ENCODE assay signal across 13 mouse cellular contexts in the genomic region with DNA sequence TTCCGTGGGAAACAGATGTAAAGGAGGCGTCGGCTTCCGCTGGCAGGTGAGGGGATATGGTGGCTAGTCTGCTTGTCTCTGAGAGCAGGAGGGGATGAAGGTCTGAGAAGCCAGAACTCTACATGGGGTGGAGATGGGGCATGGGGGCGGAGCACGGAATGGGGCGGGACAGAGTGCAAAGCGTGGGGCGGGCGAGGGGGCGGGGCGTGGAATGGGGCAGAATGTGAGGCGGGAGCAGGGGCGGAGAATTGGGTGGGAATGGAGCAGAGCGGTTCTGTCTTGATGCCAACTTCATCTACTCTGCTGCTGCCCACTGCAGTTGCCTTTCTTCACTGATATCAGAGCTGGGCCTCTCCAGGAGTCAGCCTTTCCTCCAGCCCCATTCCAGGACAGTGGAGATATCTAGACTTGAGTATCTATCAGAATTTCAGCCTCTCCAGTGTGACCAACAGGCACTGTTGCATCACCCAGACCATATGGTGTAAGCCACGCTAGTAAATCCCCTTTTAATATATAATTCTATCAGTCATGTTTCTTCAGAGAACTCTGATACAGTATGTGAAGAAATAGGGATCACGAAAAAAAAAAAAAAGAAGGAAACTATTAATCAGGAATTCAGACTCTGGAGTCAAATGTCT. TPM values are rescaled to one million over a fixed set of nuclear protein-coding genes. Genes with fewer than 3 reads are reported as not detected.
DNase-seq lines count a peak whose midpoint lies in the region; ATAC-seq and TF ChIP-seq lines count a peak whose summit lies in the region.
"Had no signal": no experiment of that assay in that cellular context is flagged by ENCODE, and none has a peak within 500 bp of the region (broad histone marks: within the 10 kb centered on the region; RNA-seq: fewer than 3 reads in every experiment).

No protein-coding gene starts in this region.

- no peaks in the 10 kb centered on the region for H3K9me3 ChIP-seq in heart, embryonic 10.5 days
- H3K9me3 ChIP-seq in lung, postnatal 0 days (ENCODE audit: low read length) = no peaks in the 10 kb centered on the region

- H3K9ac ChIP-seq in lung, postnatal 0 days (replicated peaks; ENCODE audit: low read depth) = no peak overlapping the region

- no peaks in the 10 kb centered on the region for H3K36me3 ChIP-seq in heart, embryonic 10.5 days
- no peaks in the 10 kb centered on the region for H3K36me3 ChIP-seq in lung, postnatal 0 days (ENCODE audit: insufficient read depth, low read length)

- ATAC-seq in lung, postnatal 0 days = peak; percentile 46; the same call in 1 of the 2 replicates
- ATAC-seq: hindbrain, embryonic 16.5 days had no signal

- H3K4me2 ChIP-seq in lung, postnatal 0 days (replicated peaks; ENCODE audit: low read depth, low read length) = no peak overlapping the region

- H3K4me1 ChIP-seq in heart, embryonic 10.5 days = peaks cover 20% of the 10 kb centered on the region
- H3K4me1 ChIP-seq in lung, postnatal 0 days (ENCODE audit: insufficient read depth, low read depth, low read length) = no peaks in the 10 kb centered on the region

- TF ChIP-seq CTCF in lung, postnatal 0 days (IDR thresholded peaks at IDR 0.05) = no peak

- H3K27ac ChIP-seq in heart, embryonic 10.5 days = no peak overlapping the region
- no peak overlapping the region for H3K27ac ChIP-seq in lung, postnatal 0 days (ENCODE audit: low read length)

- no peaks in the 10 kb centered on the region for H3K27me3 ChIP-seq in heart, embryonic 10.5 days (ENCODE audit: insufficient read depth, poor library complexity, severe bottlenecking)
- H3K27me3 ChIP-seq in lung, postnatal 0 days (replicated peaks; ENCODE audit: insufficient read depth, low read length) = no peaks in the 10 kb centered on the region
- H3K27me3 ChIP-seq: CH12.LX had no signal

- intact Hi-C loops in heart, postnatal 10 days (cut with DNase I) = no loop called here

- 0 out of 2 replicates have a peak overlapping the region, but pooled peaks have one; percentile 5 for H3K4me3 ChIP-seq in heart, embryonic 10.5 days
- no peak overlapping the region for H3K4me3 ChIP-seq in lung, postnatal 0 days (ENCODE audit: low read depth, low read length)

- peak; percentile 77 for DNase-seq in heart, embryonic 10.5 days (ENCODE audit: low spot score)
- no peak for DNase-seq in heart, postnatal 10 days
- DNase-seq in thymus, postnatal 0 days (ENCODE audit: low spot score) = peak; percentile 12
- DNase-seq in thymus, postnatal 10 days (ENCODE audit: low spot score in 2 of 2) = no peak
- peak; percentile 22 for DNase-seq in lung, postnatal 0 days (ENCODE audit: low spot score)
- no peak for DNase-seq in spleen, adult 12 weeks (ENCODE audit: low spot score)
- DNase-seq in MN1 (ENCODE audit: low spot score) = no peak
- no peak for DNase-seq in frontal cortex, postnatal 14 days (ENCODE audit: low spot score in 2 of 2)
- DNase-seq: adrenal gland, postnatal 25 days; left cerebral cortex, postnatal 4 days had no signal

- WGBS in heart, embryonic 10.5 days = 36% methylated on average over 17 of the region's 17 CpGs
- 40% methylated on average over 16 of the region's 17 CpGs for WGBS in lung, postnatal 0 days

- no peak for TF ChIP-seq EP300 in lung, postnatal 0 days (IDR thresholded peaks at IDR 0.05)

RNA-seq across cellular contexts. Expression of gene Myl7, which starts 21.9 kb away (rescaled TPM):
- 6,952 and 8,117 TPM in 2 replicates for polyA plus RNA-seq in heart, embryonic 10.5 days (2016; fragmentation: Nextera tagmentation; extraction: Ambion mirVana)
- total RNA-seq in heart, postnatal 10 days (2021) = 100 to 1,000 TPM; 363 to 942 TPM
- polyA plus RNA-seq in thymus, postnatal 0 days (2015; fragmentation: Nextera tagmentation; extraction: Ambion mirVana) = 6.8 and 7.0 TPM in 2 replicates
- 327 and 405 TPM in 2 replicates for polyA plus RNA-seq in lung, postnatal 0 days (2015; fragmentation: Nextera tagmentation; extraction: Ambion mirVana)
- total RNA-seq: adrenal gland, postnatal 25 days; gastrocnemius, adult 18-20 months; left cerebral cortex, postnatal 4 days had no signal
- polyA plus RNA-seq: hindbrain, embryonic 16.5 days had no signal

RNA-seq across cellular contexts. Expression of gene Gck, which starts 29.4 kb away (rescaled TPM):
- 2.1 and 2.6 TPM in 2 replicates for polyA plus RNA-seq in heart, embryonic 10.5 days (2016; fragmentation: Nextera tagmentation; extraction: Ambion mirVana)
- total RNA-seq in heart, postnatal 10 days (2021) = 1 to 10 TPM in 1 of 2 experiments, under 1 TPM in 1; 0.40 to 1.5 TPM
- polyA plus RNA-seq in thymus, postnatal 0 days (2015; fragmentation: Nextera tagmentation; extraction: Ambion mirVana) = 1.0 and 1.4 TPM in 2 replicates
- 1.2 and 2.1 TPM in 2 replicates for polyA plus RNA-seq in lung, postnatal 0 days (2015; fragmentation: Nextera tagmentation; extraction: Ambion mirVana)

RNA-seq across cellular contexts. Expression of gene Ykt6, which starts 35.1 kb away (rescaled TPM):
- 48.1 and 56.7 TPM in 2 replicates for polyA plus RNA-seq in heart, embryonic 10.5 days (2016; fragmentation: Nextera tagmentation; extraction: Ambion mirVana)
- total RNA-seq in heart, postnatal 10 days (2021) = 10 to 100 TPM; 85.7 to 97.5 TPM
- polyA plus RNA-seq in thymus, postnatal 0 days (2015; fragmentation: Nextera tagmentation; extraction: Ambion mirVana) = 52.7 and 55.1 TPM in 2 replicates
- 40.2 and 40.9 TPM in 2 replicates for polyA plus RNA-seq in lung, postnatal 0 days (2015; fragmentation: Nextera tagmentation; extraction: Ambion mirVana)

RNA-seq across cellular contexts. Expression of gene Pold2, which starts 42.4 kb away (rescaled TPM):
- 140 and 162 TPM in 2 replicates for polyA plus RNA-seq in heart, embryonic 10.5 days (2016; fragmentation: Nextera tagmentation; extraction: Ambion mirVana)
- 10 to 100 TPM; 34.8 to 44.1 TPM for total RNA-seq in heart, postnatal 10 days (2021)
- 97.0 and 118 TPM in 2 replicates for polyA plus RNA-seq in thymus, postnatal 0 days (2015; fragmentation: Nextera tagmentation; extraction: Ambion mirVana)
- polyA plus RNA-seq in lung, postnatal 0 days (2015; fragmentation: Nextera tagmentation; extraction: Ambion mirVana) = 30.1 and 34.1 TPM in 2 replicates

RNA-seq across cellular contexts. Expression of gene Aebp1, which starts 58.7 kb away (rescaled TPM):
- polyA plus RNA-seq in heart, embryonic 10.5 days (2016; fragmentation: Nextera tagmentation; extraction: Ambion mirVana) = 22.4 and 25.7 TPM in 2 replicates
- 10 to 100 TPM; 35.2 to 40.1 TPM for total RNA-seq in heart, postnatal 10 days (2021)
- 4.3 and 4.6 TPM in 2 replicates for polyA plus RNA-seq in thymus, postnatal 0 days (2015; fragmentation: Nextera tagmentation; extraction: Ambion mirVana)
- polyA plus RNA-seq in lung, postnatal 0 days (2015; fragmentation: Nextera tagmentation; extraction: Ambion mirVana) = 21.8 and 22.3 TPM in 2 replicates

Comparison
In these comparisons a context has a peak if more than half of its experiments do, and no peak if none do; other contexts are left out.
1. DNase-seq: peak in heart, embryonic 10.5 days (single experiment), thymus, postnatal 0 days (single experiment) and lung, postnatal 0 days (single experiment); none in heart, postnatal 10 days (0 of 2), thymus, postnatal 10 days (0 of 2), spleen, adult 12 weeks (single experiment), MN1 (single experiment) and frontal cortex, postnatal 14 days (0 of 2).
2. RNA of gene Myl7, which starts 21.9 kb away (polyA plus RNA-seq): 6,952 to 8,117 TPM in heart, embryonic 10.5 days and 327 to 405 TPM in lung, postnatal 0 days; 6.8 to 7.0 TPM in thymus, postnatal 0 days; every median in the first group is over 10 times any median in the second.